Mouse (Mus musculus): ENCODE measurements around the gene Bst1. TPM values are rescaled to one million over a fixed set of nuclear protein-coding genes. Genes with fewer than 3 reads are reported as not detected.

Gene Bst1
- 31.2 TPM for polyA plus RNA-seq (2015; fragmentation: Illumina TruSeq; extraction: RNeasy Lipid Tissue Mini Kit (QIAGEN cat#74804); ENCODE audit: insufficient read depth, low replicate concordance)

GRCm38 (mm10) chr5:43818695-43819094, at the start of gene Bst1:
Gene Bst1 (plus strand): TSS chr5:43818885.

GRCm38 (mm10) chr5:43821538-43821937, 2.9 kb downstream of the Bst1 start, which contains the start of gene Fbxl5:
Gene Fbxl5 (minus strand): TSS chr5:43821638.

GRCm38 (mm10) chr5:43868253-43868652, 49.6 kb downstream of the Bst1 start, which contains the start of gene Cd38:
Gene Cd38 (plus strand): TSS chr5:43868553.

Other genes with a start within 250 kb of the Bst1 start
- gene Cc2d2a, start 156.5 kb upstream of the Bst1 start, polyA plus RNA-seq (2015; fragmentation: Illumina TruSeq; extraction: RNeasy Lipid Tissue Mini Kit (QIAGEN cat#74804); ENCODE audit: insufficient read depth, low replicate concordance): 4.8 TPM
- gene Fbxl5, start 2.8 kb downstream of the Bst1 start, polyA plus RNA-seq (2015; fragmentation: Illumina TruSeq; extraction: RNeasy Lipid Tissue Mini Kit (QIAGEN cat#74804); ENCODE audit: insufficient read depth, low replicate concordance): 106 TPM
- gene Cd38, start 49.7 kb downstream of the Bst1 start, polyA plus RNA-seq (2015; fragmentation: Illumina TruSeq; extraction: RNeasy Lipid Tissue Mini Kit (QIAGEN cat#74804); ENCODE audit: insufficient read depth, low replicate concordance): 164 TPM
- not detected for gene Gm7879, start 94.3 kb downstream of the Bst1 start, polyA plus RNA-seq (2015; fragmentation: Illumina TruSeq; extraction: RNeasy Lipid Tissue Mini Kit (QIAGEN cat#74804); ENCODE audit: insufficient read depth, low replicate concordance)
- gene Fgfbp1, start 162.9 kb downstream of the Bst1 start, polyA plus RNA-seq (2015; fragmentation: Illumina TruSeq; extraction: RNeasy Lipid Tissue Mini Kit (QIAGEN cat#74804); ENCODE audit: insufficient read depth, low replicate concordance): not detected